Mouse (Mus musculus): Measurements from ENCODE around the gene Olfr731. TPM values are rescaled to one million over a fixed set of nuclear protein-coding genes. Genes with fewer than 3 reads are reported as not detected.

The Olfr731 gene
- polyA plus RNA-seq (2014; fragmentation: Nextera tagmentation; extraction: Ambion mirVana): not detected in 2 replicates

DNA sequence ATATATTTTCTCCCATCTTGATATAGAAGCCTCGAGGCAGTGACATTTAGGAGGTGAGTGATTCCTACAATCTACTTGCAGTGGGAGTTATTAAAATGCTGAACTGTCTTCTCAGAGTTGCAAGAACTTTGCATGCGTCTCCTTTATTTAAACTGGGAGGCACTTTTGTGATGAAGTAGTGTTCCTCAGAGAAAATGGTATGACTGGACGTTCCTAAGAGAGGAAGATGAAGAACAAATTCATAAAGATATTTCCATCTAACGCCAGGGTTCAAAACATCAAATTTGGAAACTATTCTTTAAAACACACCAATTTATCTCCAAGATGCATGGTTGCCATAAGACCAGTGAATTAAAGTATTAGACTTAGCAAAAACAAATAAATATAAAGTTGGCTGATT is at the start of gene Olfr731:
Olfr731 (minus strand) TSS at position 101 of the 400 bp plus-strand sequence.
- no peak within 1 kb of the TSS for H3K4me2 ChIP-seq
- no peaks in the 10 kb centered on the region for H3K36me3 ChIP-seq (ENCODE audit: control insufficient read depth, insufficient read depth, low read length)
- H3K9me3 ChIP-seq (ENCODE audit: control insufficient read depth, low read length): no peaks in the 10 kb centered on the region
- H3K4me1 ChIP-seq (replicated peaks; ENCODE audit: control insufficient read depth, insufficient read depth, low read length): no peaks in the 10 kb centered on the region
- H3K4me3 ChIP-seq (ENCODE audit: low read depth, low read length): no peak within 1 kb of the TSS
- WGBS: 74% methylated on average over 4 of the region's 4 CpGs
- ATAC-seq (replicated peaks; ENCODE audit: low FRiP score): no peak
- no peaks in the 10 kb centered on the region for H3K27me3 ChIP-seq (replicated peaks; ENCODE audit: control insufficient read depth, insufficient read depth, low read length)
- H3K27ac ChIP-seq (ENCODE audit: low read depth, low read length): no peak within 1 kb of the TSS
- no peak within 1 kb of the TSS for H3K9ac ChIP-seq (ENCODE audit: low read depth, low read length)
- no peak for DNase-seq (ENCODE audit: low spot score)

DNA sequence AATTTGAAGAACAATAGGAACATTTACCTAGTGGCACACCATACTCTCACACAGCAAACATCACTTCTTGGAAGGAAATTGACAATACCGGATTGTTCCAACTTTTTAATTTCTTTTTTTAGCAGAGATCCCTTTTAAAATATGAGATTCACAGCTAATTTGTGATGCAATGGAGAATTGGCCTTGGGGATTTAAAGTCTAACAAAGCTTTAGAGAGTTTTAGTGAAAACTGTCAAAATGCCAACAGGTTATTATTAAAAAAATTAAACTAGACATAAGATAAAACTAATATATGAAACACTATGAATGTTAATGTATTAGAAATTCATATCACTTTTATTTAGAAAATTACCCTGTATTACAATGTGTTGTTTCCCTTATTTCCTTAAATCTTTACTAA is 42.4 kb upstream of the Olfr731 start, which contains the start of gene Olfr732:
Olfr732 (minus strand) TSS at position 101 of the 400 bp plus-strand sequence.
- no peaks in the 10 kb centered on the region for H3K9me3 ChIP-seq (ENCODE audit: control insufficient read depth, low read length)
- ATAC-seq (replicated peaks; ENCODE audit: low FRiP score): no peak
- no peak within 1 kb of the TSS for H3K4me3 ChIP-seq (ENCODE audit: low read depth, low read length)
- H3K27ac ChIP-seq (ENCODE audit: low read depth, low read length): no peak within 1 kb of the TSS
- H3K4me1 ChIP-seq (replicated peaks; ENCODE audit: control insufficient read depth, insufficient read depth, low read length): no peaks in the 10 kb centered on the region
- DNase-seq (ENCODE audit: low spot score): no peak
- H3K9ac ChIP-seq (ENCODE audit: low read depth, low read length): no peak within 1 kb of the TSS
- H3K36me3 ChIP-seq (ENCODE audit: control insufficient read depth, insufficient read depth, low read length): no peaks in the 10 kb centered on the region
- no peaks in the 10 kb centered on the region for H3K27me3 ChIP-seq (replicated peaks; ENCODE audit: control insufficient read depth, insufficient read depth, low read length)
- WGBS: 87% methylated on average over 1 of the region's 1 CpGs
- no peak within 1 kb of the TSS for H3K4me2 ChIP-seq

DNA sequence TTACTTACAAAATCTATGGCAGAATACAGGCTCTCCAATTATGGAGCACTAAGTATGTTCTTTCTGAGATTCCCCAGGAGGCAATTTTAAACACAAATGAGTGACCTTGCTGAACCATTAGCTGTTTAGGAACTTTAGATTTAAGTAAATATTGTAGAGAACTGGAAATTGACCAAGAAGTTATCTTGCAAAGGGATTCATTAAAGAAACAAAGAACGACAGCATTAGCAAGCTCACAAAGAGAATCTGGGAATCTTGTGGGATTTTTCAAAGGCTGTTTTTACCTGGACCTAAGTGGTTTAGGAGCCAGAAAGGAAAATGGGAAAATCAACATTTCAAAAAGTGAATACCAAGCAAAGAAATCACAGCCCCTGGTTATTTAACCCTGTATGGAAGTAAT is 53.6 kb downstream of the Olfr731 start, which contains the start of gene Olfr730:
Olfr730 (minus strand) TSS at position 101 of the 400 bp plus-strand sequence.
- Histone ChIP-seq H3K27me3 (replicated peaks; ENCODE audit: control insufficient read depth, insufficient read depth, low read length) (no peaks in the 10 kb centered on the region), H3K4me3 (ENCODE audit: low read depth, low read length) (no peak within 1 kb of the TSS), H3K9me3 (ENCODE audit: control insufficient read depth, low read length) (no peaks in the 10 kb centered on the region), H3K4me1 (replicated peaks; ENCODE audit: control insufficient read depth, insufficient read depth, low read length) (no peaks in the 10 kb centered on the region), H3K4me2 (no peak within 1 kb of the TSS), H3K9ac (ENCODE audit: low read depth, low read length) (no peak within 1 kb of the TSS), H3K36me3 (ENCODE audit: control insufficient read depth, insufficient read depth, low read length) (no peaks in the 10 kb centered on the region), H3K27ac (ENCODE audit: low read depth, low read length) (no peak within 1 kb of the TSS)
- WGBS: 64% methylated on average over 1 of the region's 1 CpGs
- DNase-seq (ENCODE audit: low spot score): no peak
- no peak for ATAC-seq (replicated peaks; ENCODE audit: low FRiP score)

Other genes starting within 250 kb of the Olfr731 start
- not detected in 2 replicates for gene Olfr725, start 201.5 kb downstream of the Olfr731 start, polyA plus RNA-seq (2014; fragmentation: Nextera tagmentation; extraction: Ambion mirVana)
- not detected in 2 replicates for gene Olfr726, start 150.9 kb downstream of the Olfr731 start, polyA plus RNA-seq (2014; fragmentation: Nextera tagmentation; extraction: Ambion mirVana)
- not detected in 2 replicates for gene Olfr727, start 118.7 kb downstream of the Olfr731 start, polyA plus RNA-seq (2014; fragmentation: Nextera tagmentation; extraction: Ambion mirVana)
- gene Olfr728, start 99.2 kb downstream of the Olfr731 start, polyA plus RNA-seq (2014; fragmentation: Nextera tagmentation; extraction: Ambion mirVana): not detected in 2 replicates
- not detected in 2 replicates for gene Olfr729, start 89.0 kb downstream of the Olfr731 start, polyA plus RNA-seq (2014; fragmentation: Nextera tagmentation; extraction: Ambion mirVana)
- gene Olfr730, start 53.7 kb downstream of the Olfr731 start, polyA plus RNA-seq (2014; fragmentation: Nextera tagmentation; extraction: Ambion mirVana): not detected in 2 replicates
- not detected in 2 replicates for gene Olfr732, start 42.3 kb upstream of the Olfr731 start, polyA plus RNA-seq (2014; fragmentation: Nextera tagmentation; extraction: Ambion mirVana)
- not detected in 2 replicates for gene Olfr733, start 59.7 kb upstream of the Olfr731 start, polyA plus RNA-seq (2014; fragmentation: Nextera tagmentation; extraction: Ambion mirVana)
- gene Olfr734, start 84.9 kb upstream of the Olfr731 start, polyA plus RNA-seq (2014; fragmentation: Nextera tagmentation; extraction: Ambion mirVana): not detected in 2 replicates
- not detected in 2 replicates for gene Olfr735, start 107.0 kb upstream of the Olfr731 start, polyA plus RNA-seq (2014; fragmentation: Nextera tagmentation; extraction: Ambion mirVana)
- gene Tlr11, start 116.0 kb upstream of the Olfr731 start, polyA plus RNA-seq (2014; fragmentation: Nextera tagmentation; extraction: Ambion mirVana): not detected in 2 replicates
- gene Olfr736, start 139.3 kb upstream of the Olfr731 start, polyA plus RNA-seq (2014; fragmentation: Nextera tagmentation; extraction: Ambion mirVana): not detected in 2 replicates
- not detected in 2 replicates for gene Olfr738, start 165.7 kb upstream of the Olfr731 start, polyA plus RNA-seq (2014; fragmentation: Nextera tagmentation; extraction: Ambion mirVana)
- not detected in 2 replicates for gene Olfr739, start 176.8 kb upstream of the Olfr731 start, polyA plus RNA-seq (2014; fragmentation: Nextera tagmentation; extraction: Ambion mirVana)
- not detected in 2 replicates for gene Olfr740, start 203.7 kb upstream of the Olfr731 start, polyA plus RNA-seq (2014; fragmentation: Nextera tagmentation; extraction: Ambion mirVana)
- gene Olfr741, start 230.9 kb upstream of the Olfr731 start, polyA plus RNA-seq (2014; fragmentation: Nextera tagmentation; extraction: Ambion mirVana): not detected in 2 replicates